Mouse (Mus musculus) bone marrow macrophage, adult 2 months (primary cell): ENCODE data around the gene Kmt2d.

Source experiments
- CTCF ChIP-seq: IDR thresholded peaks from 2 replicates; pipeline ENCODE4 v1.5.1; 2012; ENCODE audit warnings: low read depth, mild to moderate bottlenecking, low read length, moderate library complexity
- POLR2A ChIP-seq: IDR thresholded peaks from 2 replicates; pipeline ENCODE4 v1.6.1; 2012; ENCODE audit warnings: mild to moderate bottlenecking, low read depth, low read length, borderline replicate concordance

DNA sequence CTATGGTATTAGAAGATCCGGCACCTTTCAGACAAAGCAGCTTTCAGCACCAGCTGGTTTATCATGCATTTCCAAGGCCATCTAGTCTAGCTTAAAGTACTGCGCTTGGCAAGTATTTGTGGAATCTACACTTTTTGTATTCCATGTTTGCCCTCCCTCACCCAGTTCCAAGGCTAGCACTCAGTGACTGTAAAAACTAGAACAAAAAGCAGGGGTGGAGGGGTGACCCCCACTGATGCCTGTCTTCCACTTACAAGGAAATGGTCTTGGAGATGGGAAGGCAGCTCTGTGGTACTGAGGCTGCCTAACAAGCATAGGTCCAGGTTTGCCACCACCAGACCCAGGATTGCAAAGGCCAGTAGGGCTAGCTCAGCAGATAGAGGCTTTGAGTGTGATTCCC, 31.6 kb upstream of the Kmt2d start:
- TF ChIP-seq POLR2A (no peak), CTCF (no peak)
